Mouse (Mus musculus) forebrain, embryonic 10.5 days (tissue): ENCODE data around the gene Xntrpc. TPM values are rescaled to one million over a fixed set of nuclear protein-coding genes. Genes with fewer than 3 reads are reported as not detected.
"Not testable (repeated sequence)": the region's sequence is repeated elsewhere in the genome, so short reads cannot be mapped to it uniquely, and the experiment has no call there.

Source experiments
- DNase-seq: peaks from one replicate; pipeline ENCODE4 v3.0.0-alpha.2; 2017; ENCODE audit warnings: low spot score; ENCODE audit errors: extremely low spot score
- H3K27ac ChIP-seq: fragments of 300-500 bp; sonication (generic); 2 replicates; pipeline ENCODE4 v1.5.1; 2016; ENCODE audit warnings: mild to moderate bottlenecking
- H3K27me3 ChIP-seq: fragments of 300-500 bp; sonication (generic); 2 replicates; pipeline ENCODE4 v1.6.1; 2016; ENCODE audit warnings: mild to moderate bottlenecking; ENCODE audit not compliant: poor library complexity, severe bottlenecking
- H3K36me3 ChIP-seq: fragments of 300-500 bp; sonication (generic); replicated peaks from 2 replicates; pipeline ENCODE4 v1.6.1; 2016; ENCODE audit warnings: mild to moderate bottlenecking, moderate library complexity
- H3K4me1 ChIP-seq: fragments of 300-500 bp; sonication (generic); 2 replicates; pipeline ENCODE4 v1.6.1; 2016
- H3K4me3 ChIP-seq: fragments of 300-500 bp; sonication (generic); 2 replicates; pipeline ENCODE4 v1.5.1; 2016; ENCODE audit warnings: mild to moderate bottlenecking, moderate library complexity
- H3K9me3 ChIP-seq: fragments of 300-500 bp; sonication (generic); 2 replicates; pipeline ENCODE4 v1.6.1; 2016; ENCODE audit warnings: mild to moderate bottlenecking, moderate library complexity
- WGBS: fragments of 180-500 bp; shearing (Covaris S2); methylation state at CpG from one replicate; pipeline ENCODE4 v1.1.7; 2016; 5-methylcytosine and 5-hydroxymethylcytosine counted together
- polyA plus RNA-seq: library from polyadenylated mRNA; unstranded; fragments of >200 nt; fragmentation: Nextera tagmentation; extraction: Ambion mirVana; gene quantifications from 2 replicates; pipeline ENCODE4 v1.2.1, GENCODE M21; 2016

Xntrpc gene
- 1.9 TPM in 2 replicates for polyA plus RNA-seq

DNA sequence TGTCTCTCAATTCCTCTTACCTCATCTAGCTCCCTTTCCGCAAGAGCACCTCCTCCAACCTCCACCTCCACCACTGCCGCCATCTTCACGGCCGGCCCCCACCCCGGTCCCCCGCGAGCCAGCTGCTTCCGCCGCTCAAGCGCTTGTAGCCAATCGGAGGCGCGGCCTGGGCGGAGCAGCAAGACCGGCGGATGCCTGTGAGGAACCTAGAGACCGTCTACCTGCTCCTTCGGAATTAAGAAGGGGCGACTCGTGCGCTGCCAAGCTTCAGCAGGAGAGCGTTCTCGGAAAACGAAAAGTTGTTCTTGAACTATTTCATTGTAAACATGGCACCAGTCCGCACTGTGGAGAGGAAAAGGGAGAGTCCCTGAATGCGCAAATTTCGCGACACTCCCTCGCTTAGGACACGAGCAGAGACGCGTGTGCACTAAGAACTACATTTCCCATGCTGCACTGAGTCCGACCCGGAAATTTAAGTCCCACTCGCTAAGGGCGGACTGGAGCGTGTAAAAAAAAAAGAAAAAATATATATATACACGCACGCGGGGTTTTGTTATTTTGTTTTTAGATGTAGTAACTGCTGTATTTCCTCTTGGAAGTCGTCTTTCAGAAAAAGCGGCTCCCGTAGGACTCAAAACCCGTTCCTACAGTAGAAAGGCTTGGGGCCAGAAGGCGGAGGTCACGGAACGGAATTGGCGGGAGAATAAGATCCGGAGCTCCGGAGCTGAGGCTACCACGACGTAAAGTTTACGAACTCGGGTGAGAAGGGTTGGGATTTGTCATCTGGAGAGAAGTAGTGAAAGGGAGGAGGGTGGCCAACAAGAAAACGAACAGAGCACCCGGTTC lies at the start of gene Xntrpc, which contains the start of the genes Rnf121 and Xndc1:
Gene Xntrpc (plus strand): TSS at position 668 of the 846 bp plus-strand sequence.
Gene Rnf121 (minus strand): TSS at position 424 of the 846 bp plus-strand sequence.
Gene Xndc1 (plus strand): TSS at position 466 of the 846 bp plus-strand sequence.
- peak within 1 kb of the TSS; percentile 69 for H3K4me3 ChIP-seq
- peaks cover 25% of the 10 kb centered on the region for H3K4me1 ChIP-seq
- H3K27me3 ChIP-seq = no peaks in the 10 kb centered on the region
- WGBS = under 1% methylated on average over 56 of the region's 56 CpGs
- peak within 1 kb of the TSS; percentile 93 for H3K27ac ChIP-seq
- peak; percentile 94 for DNase-seq
- H3K36me3 ChIP-seq = peaks cover 47% of the 10 kb centered on the region
- H3K9me3 ChIP-seq = no peaks in the 10 kb centered on the region

DNA sequence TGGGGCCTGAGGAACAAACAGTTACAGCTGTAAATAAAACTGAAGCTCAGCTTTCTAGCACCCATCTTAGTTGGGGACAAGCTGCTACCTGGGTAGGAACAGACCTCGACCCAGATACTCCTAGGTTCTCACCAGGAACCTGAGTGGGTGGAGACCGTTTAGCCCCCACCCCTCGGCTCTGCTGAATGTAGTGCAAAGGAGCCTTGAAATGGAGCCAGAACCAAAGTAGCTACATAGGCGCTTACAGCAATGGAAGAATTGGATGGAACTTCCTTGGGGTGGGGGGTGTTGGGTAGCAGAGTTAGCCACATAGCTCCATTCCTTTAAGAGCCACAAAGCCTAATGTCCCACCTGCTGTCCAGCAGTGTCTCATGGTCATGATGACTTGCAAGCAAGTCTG lies 48.6 kb upstream of the Xntrpc start:
- no peaks in the 10 kb centered on the region for H3K27me3 ChIP-seq
- no peak overlapping the region for H3K27ac ChIP-seq
- WGBS = 90% methylated on average over 4 of the region's 4 CpGs
- H3K9me3 ChIP-seq = no peaks in the 10 kb centered on the region
- peaks cover 99% of the 10 kb centered on the region for H3K36me3 ChIP-seq
- H3K4me1 ChIP-seq = no peaks in the 10 kb centered on the region
- H3K4me3 ChIP-seq = no peak overlapping the region
- DNase-seq = no peak

DNA sequence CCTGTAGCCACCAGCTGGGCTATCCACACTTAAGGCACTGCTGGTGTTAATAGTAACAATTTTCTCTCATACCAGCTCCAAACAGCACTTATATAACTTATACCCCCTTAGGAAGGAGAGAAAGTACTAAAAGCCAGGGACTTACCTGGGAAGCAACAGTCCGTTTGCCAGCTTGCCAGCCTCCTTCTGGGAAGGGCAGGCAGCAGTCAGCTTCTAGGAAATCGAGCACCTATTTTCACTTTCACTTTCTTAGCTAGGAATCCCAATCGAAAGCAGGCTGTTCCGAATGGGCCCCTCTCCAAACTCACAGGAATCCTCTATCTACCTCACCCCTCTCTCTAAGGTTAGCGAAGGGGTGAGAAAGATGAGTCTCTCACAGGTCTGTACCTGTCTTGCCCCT lies 48.1 kb upstream of the Xntrpc start:
- H3K27me3 ChIP-seq = no peaks in the 10 kb centered on the region
- no peak overlapping the region for H3K27ac ChIP-seq
- WGBS = 92% methylated on average over 5 of the region's 5 CpGs
- DNase-seq = no peak
- peaks cover 99% of the 10 kb centered on the region for H3K36me3 ChIP-seq
- no peaks in the 10 kb centered on the region for H3K4me1 ChIP-seq
- no peaks in the 10 kb centered on the region for H3K9me3 ChIP-seq
- no peak overlapping the region for H3K4me3 ChIP-seq

DNA sequence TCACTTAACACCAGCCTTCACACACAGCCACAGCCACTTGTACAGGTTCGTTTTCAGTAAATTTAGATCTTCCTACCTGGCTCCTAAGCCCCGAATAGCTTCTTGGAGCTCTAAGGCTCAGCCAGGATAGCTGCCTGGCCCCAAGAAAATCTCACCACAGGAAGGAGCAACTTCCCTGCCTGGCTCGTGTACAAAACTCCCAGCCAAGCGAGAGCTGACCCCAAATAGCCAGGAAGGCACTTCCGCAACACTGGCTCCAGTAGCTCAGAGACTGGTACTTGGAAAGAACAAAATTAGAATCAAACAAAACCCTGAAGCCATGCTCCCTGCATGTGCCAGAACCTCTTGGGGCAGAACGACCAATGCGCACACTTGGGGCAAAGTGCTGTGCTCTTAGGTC lies 47.5 kb upstream of the Xntrpc start:
- Histone ChIP-seq H3K9me3 (no peaks in the 10 kb centered on the region), H3K4me3 (no peak overlapping the region), H3K36me3 (peaks cover 99% of the 10 kb centered on the region), H3K4me1 (no peaks in the 10 kb centered on the region), H3K27ac (no peak overlapping the region), H3K27me3 (no peaks in the 10 kb centered on the region)
- 85% methylated on average over 7 of the region's 7 CpGs for WGBS
- DNase-seq = no peak

DNA sequence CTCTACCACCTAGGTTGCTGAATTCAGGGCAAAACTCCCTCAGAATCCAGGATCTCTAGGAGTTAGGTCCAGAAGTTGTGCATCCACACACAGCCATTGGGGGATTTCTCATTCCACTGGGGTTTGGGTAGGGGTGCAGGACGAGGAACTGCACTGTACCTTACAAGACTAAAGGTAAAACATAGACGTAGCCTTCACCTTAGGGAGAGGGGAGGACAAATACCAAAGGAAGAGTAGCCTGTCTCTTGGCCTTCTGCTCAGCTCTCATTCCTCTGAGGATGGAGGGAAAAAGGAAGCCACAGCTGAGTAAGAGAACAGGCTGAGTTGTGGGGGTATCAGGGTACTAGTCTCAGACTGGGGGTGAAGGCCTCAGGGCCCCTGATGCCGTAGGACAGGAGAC lies 46.9 kb upstream of the Xntrpc start, which contains the start of gene Il18bp:
Gene Il18bp (minus strand): TSS at position 101 of the 400 bp plus-strand sequence.
- 92% methylated on average over 3 of the region's 3 CpGs for WGBS
- no peaks in the 10 kb centered on the region for H3K9me3 ChIP-seq
- peaks cover 99% of the 10 kb centered on the region for H3K36me3 ChIP-seq
- H3K27ac ChIP-seq = no peak within 1 kb of the TSS
- H3K4me3 ChIP-seq = no peak within 1 kb of the TSS
- DNase-seq = no peak
- H3K27me3 ChIP-seq = no peaks in the 10 kb centered on the region
- no peaks in the 10 kb centered on the region for H3K4me1 ChIP-seq

DNA sequence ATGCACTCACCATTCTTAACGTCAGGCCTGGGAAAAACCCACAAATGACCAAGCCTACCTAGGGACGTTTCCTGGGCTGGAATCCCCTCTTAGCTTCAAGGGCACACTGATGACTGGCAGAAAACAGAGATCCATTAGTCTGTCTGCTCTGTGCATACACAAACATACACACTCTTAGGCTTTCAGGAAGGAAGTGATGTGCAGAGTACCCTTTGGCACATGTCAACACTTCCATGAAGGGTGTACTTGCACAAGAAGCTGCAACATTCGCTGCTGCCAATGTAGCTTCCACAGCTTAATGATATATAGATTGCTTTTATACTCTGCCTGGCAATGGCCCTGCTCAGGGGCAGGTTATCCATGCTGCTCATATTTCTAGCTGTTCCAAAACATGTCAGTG lies 46.2 kb upstream of the Xntrpc start:
- H3K27ac ChIP-seq = no peak overlapping the region
- H3K36me3 ChIP-seq = peaks cover 99% of the 10 kb centered on the region

DNA sequence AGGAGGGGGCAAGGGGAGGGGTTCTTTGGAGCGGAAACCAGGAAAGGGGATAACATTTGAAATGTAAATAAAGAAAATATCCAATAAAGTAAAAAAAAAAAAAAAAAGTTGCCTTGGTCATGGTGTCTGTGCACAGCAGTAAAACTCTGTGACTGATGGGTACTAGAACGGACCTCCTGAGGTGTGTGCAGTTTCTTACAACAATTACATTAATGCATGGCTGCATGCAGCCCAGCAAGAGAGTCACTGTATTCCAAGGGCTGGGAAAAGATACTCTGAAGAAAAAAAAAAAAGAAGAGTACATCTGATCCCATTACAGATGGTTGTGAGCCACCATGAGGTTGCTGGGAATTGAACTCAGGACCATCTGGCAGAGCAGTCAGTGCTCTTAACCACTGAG lies 44.6 kb upstream of the Xntrpc start:
- peaks cover 99% of the 10 kb centered on the region for H3K36me3 ChIP-seq
- 94% methylated on average over 2 of the region's 2 CpGs for WGBS

More for the DNA sequence above, 46.2 kb upstream of the Xntrpc start:
- WGBS = 73% methylated on average over 3 of the region's 3 CpGs
- no peaks in the 10 kb centered on the region for H3K27me3 ChIP-seq
- H3K4me1 ChIP-seq = no peaks in the 10 kb centered on the region
- no peaks in the 10 kb centered on the region for H3K9me3 ChIP-seq
- no peak overlapping the region for H3K4me3 ChIP-seq
- no peak for DNase-seq

DNA sequence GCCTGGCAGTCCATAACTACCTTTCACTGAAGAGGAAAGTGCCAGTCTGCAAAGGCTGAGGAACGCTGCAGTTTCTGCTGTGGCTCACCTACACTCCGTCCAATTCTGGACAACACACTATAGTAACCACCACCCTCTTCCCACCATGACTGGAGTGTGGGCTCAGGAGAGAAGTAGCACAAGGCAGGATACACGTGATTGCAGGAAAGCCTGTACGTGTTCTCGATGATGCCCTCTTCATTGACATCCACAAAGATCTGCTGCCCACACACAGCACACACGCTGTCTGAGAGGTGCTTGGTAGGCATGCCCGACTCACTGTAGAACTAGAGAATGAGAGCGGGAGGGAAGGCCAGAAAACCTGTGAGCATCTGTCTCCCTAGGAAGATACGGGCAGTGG lies 41.7 kb upstream of the Xntrpc start:
- Histone ChIP-seq H3K27ac (no peak overlapping the region), H3K4me3 (no peak overlapping the region), H3K4me1 (no peaks in the 10 kb centered on the region), H3K27me3 (no peaks in the 10 kb centered on the region), H3K9me3 (no peaks in the 10 kb centered on the region), H3K36me3 (peaks cover 96% of the 10 kb centered on the region)
- no peak for DNase-seq
- WGBS = 97% methylated on average over 9 of the region's 9 CpGs

More for the DNA sequence above, 44.6 kb upstream of the Xntrpc start:
- not testable (repeated sequence) for H3K4me1 ChIP-seq, H3K27me3 ChIP-seq, H3K9me3 ChIP-seq, H3K4me3 ChIP-seq, DNase-seq, H3K27ac ChIP-seq

DNA sequence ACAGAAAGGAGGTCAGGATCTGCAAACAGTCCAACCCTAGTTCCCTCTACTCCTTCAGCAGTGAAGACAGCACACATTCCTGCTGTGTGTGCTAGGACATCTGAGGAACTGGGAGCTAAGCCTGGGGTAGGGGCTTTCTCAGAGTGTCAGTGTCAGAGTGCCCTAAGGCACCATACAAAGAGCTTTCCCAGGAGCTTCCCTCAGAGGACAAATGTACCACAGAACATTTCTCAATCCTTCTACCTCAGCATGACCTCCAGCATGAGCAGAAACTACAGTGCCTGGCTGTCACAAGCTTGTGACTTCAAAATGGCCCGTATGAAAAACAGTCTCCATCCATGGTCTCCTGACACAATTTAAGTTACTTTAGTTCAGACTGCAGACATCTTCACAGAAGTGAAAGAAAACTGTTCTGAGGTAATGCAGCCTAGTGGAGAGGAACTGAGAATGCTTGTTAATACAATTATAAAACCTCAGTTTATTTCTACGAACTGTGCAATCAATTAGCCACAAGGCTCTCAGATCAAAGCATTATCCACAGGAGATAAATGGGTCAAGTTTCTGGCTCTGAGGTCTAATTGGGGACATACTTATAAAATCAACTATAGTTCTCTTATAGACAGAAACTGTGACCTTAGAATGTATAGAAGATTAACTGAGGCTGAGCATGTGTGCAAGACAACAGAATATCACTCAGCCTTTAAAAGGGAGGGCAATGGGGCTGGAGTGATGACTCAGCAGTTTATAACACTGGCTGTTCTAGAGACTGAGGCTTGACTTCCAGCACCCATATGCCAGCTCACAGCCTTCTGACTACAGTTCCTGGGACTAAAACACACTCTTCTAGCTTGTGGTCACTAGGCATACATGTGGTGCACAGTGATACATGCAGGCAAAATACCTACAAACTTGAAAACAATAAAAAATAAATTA lies 40.1 kb upstream of the Xntrpc start:
- Histone ChIP-seq H3K4me1 (no peaks in the 10 kb centered on the region), H3K4me3 (no peak overlapping the region), H3K27me3 (no peaks in the 10 kb centered on the region), H3K9me3 (no peaks in the 10 kb centered on the region), H3K36me3 (peaks cover 93% of the 10 kb centered on the region), H3K27ac (no peak overlapping the region)
- no peak for DNase-seq
- 84% methylated on average over 2 of the region's 2 CpGs for WGBS

DNA sequence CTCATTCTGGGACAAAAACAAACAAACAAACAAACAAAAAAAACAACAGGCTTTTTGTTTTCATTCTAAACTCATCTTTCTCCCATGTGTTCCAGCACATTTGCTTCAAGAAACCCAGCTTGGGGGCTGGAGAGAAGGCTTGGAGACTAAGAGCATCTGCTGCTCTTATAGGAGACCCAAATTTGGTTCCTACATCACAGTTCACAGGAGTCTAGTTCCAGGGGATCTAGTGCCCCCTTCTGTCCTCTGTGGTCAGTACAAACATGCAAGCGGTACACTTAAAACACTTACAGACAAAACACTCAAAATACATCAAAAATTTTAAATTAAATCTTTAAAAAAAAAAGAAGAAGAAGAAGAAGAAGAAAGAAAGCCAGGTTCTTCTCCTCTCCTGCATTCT lies 30.6 kb upstream of the Xntrpc start:
- H3K27me3 ChIP-seq = no peaks in the 10 kb centered on the region
- no peak for DNase-seq
- no peaks in the 10 kb centered on the region for H3K4me1 ChIP-seq
- peaks cover 99% of the 10 kb centered on the region for H3K36me3 ChIP-seq
- no peak overlapping the region for H3K4me3 ChIP-seq
- WGBS = 93% methylated on average over 1 of the region's 1 CpGs
- no peak overlapping the region for H3K27ac ChIP-seq
- H3K9me3 ChIP-seq = no peaks in the 10 kb centered on the region

DNA sequence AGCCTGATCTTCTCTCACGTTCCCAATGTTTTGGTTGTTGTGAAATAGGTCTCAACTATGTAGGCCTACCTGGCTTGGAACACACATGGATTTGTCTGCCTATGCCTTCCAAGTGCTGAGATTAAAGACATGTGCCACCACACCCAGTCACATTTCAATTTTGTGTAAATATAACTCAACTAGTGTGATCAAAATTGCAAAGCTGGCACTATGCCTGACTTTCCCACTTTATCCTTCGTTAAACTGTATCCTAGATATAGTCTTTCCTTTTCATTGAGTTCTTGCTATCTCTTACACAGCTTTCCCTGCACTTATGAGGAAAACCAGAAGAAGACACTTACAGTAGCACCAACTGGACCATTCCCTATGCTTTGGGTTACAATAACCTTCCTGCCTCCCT lies 30.0 kb upstream of the Xntrpc start:
- no peaks in the 10 kb centered on the region for H3K9me3 ChIP-seq

DNA sequence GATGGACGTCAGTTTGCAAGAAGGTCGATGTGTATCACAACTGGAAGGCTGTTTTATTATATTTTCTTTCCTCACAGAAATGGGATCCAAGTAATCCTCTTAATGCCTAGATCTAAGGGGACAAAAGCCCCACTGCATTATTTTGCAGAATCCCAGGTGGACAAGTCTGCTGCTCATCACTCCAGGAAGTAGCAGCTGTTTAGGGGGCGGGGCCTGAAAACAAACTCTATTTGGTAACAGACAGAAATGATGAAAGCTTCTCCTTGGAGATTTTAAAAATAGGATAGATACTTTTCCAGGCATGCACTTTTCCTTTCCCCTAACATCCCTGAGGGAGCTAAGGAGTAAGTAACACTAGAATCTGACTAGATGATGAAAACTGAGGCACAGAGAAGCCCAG lies 28.2 kb upstream of the Xntrpc start:
- Histone ChIP-seq H3K36me3 (peaks cover 98% of the 10 kb centered on the region), H3K27ac (no peak overlapping the region), H3K27me3 (no peaks in the 10 kb centered on the region), H3K9me3 (no peaks in the 10 kb centered on the region), H3K4me3 (no peak overlapping the region), H3K4me1 (no peaks in the 10 kb centered on the region)
- no peak for DNase-seq
- 94% methylated on average over 3 of the region's 3 CpGs for WGBS

More for the DNA sequence above, 30.0 kb upstream of the Xntrpc start:
- DNase-seq = no peak
- Histone ChIP-seq H3K4me1 (no peaks in the 10 kb centered on the region), H3K27ac (no peak overlapping the region), H3K36me3 (peaks cover 100% of the 10 kb centered on the region), H3K4me3 (no peak overlapping the region), H3K27me3 (no peaks in the 10 kb centered on the region)
- WGBS = 94% methylated on average over 2 of the region's 2 CpGs
